Mouse (Mus musculus) forebrain, embryonic 14.5 days (tissue): ENCODE measurements around the gene Smurf2. TPM values are rescaled to one million over a fixed set of nuclear protein-coding genes. Genes with fewer than 3 reads are reported as not detected.

ENCODE experiments used
- ATAC-seq: fragments of 200-750 bp; cut with Nextera tagmentation; 2 replicates; pipeline ENCODE4 v1.8.0; 2017; ENCODE audit warnings: mild to moderate bottlenecking, moderate library complexity
- DNase-seq: peaks from one replicate; pipeline ENCODE4 v3.0.0-alpha.2; 2015; ENCODE audit warnings: low spot score
- H3K27ac ChIP-seq: fragments of 300-500 bp; sonication (generic); 2 replicates; pipeline ENCODE4 v1.5.1; 2014; ENCODE audit warnings: low read depth, mild to moderate bottlenecking, control low read depth, low read length, moderate library complexity
- H3K27me3 ChIP-seq: fragments of 300-500 bp; sonication (generic); replicated peaks from 2 replicates; pipeline ENCODE4 v1.6.1; 2014; ENCODE audit warnings: low read length, control low read depth, mixed read lengths; ENCODE audit not compliant: control insufficient read depth, insufficient read depth
- H3K36me3 ChIP-seq: fragments of 300-500 bp; sonication (generic); 2 replicates; pipeline ENCODE4 v1.6.1; 2014; ENCODE audit warnings: low read length, control low read depth; ENCODE audit not compliant: control insufficient read depth, insufficient read depth
- H3K4me1 ChIP-seq: fragments of 300-500 bp; sonication (generic); 2 replicates; pipeline ENCODE4 v1.6.1; 2014; ENCODE audit warnings: antibody characterized with exemption, low read length, control low read depth; ENCODE audit not compliant: control insufficient read depth, insufficient read depth
- H3K4me2 ChIP-seq: fragments of 300-500 bp; sonication (generic); 2 replicates; pipeline ENCODE4 v1.6.1; 2014; ENCODE audit warnings: mild to moderate bottlenecking, control low read depth, low read length
- H3K4me3 ChIP-seq: fragments of 300-500 bp; sonication (generic); 2 replicates; pipeline ENCODE4 v1.5.1; 2014; ENCODE audit warnings: low read depth, low read length, control low read depth
- H3K9ac ChIP-seq: fragments of 300-500 bp; sonication (generic); 2 replicates; pipeline ENCODE4 v1.6.1; 2014; ENCODE audit warnings: mild to moderate bottlenecking, low read length, control low read depth, moderate library complexity
- H3K9me3 ChIP-seq: fragments of 300-500 bp; sonication (generic); replicated peaks from 2 replicates; pipeline ENCODE4 v1.6.1; 2016; ENCODE audit warnings: low read length, control low read depth, mixed read lengths; ENCODE audit not compliant: control insufficient read depth
- whole genome bisulfite sequencing: fragments of 180-500 bp; shearing (Covaris S2); extraction: QIAGEN DNeasy Blood & Tissue Kit; methylation state at CpG from one replicate; pipeline ENCODE4 v1.1.7; 2014; 5-methylcytosine and 5-hydroxymethylcytosine counted together
- polyA plus RNA-seq: library from polyadenylated mRNA; unstranded; fragments of >200 nt; fragmentation: Nextera tagmentation; extraction: Ambion mirVana; gene quantifications from 2 replicates; pipeline ENCODE4 v1.2.1, GENCODE M21; 2014

Gene Smurf2
- polyA plus RNA-seq, 1 experiment from 2014 or later: 20.0 TPM

DNA sequence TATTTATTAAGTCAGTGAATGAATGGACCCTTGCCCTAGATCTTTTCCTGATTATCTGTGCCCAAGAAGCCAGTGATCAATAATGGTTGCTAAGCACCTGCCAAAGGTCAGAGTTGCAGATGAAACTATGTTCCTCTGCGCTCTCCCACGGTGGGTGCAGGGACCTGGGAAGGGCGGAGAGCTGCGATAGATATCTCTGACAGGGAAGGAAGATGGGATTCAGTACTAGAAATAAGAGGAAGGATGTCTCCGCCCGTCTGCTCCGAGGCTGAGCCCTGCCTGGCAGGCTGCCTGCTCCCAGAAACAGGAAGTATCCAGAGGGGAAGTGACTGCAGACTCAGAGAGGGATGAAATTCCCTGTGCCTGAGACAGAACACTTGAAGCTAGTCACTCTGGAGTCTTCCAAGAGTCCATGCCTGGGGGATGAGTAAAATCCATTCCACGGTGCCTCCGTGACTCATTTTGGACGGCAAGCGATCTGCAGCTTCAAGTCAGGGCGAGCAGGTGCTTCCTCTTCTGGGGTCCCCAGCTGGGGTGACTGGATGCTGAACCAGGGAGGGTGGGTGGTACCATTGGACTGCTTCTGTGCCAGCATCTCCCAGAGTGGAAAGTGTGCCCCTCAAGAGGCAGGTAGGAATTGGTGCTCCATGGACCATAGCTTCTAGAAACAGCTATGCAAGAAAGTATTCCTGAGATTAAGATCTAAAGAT lies 36.9 kb upstream of the Smurf2 start:
- no peak for DNase-seq
- WGBS: 84% methylated on average over 12 of the region's 12 CpGs
- Histone ChIP-seq H3K4me1 (no peaks in the 10 kb centered on the region), H3K27me3 (no peaks in the 10 kb centered on the region), H3K9ac (no peak overlapping the region), H3K27ac (no peak overlapping the region), H3K4me3 (no peak overlapping the region), H3K4me2 (no peak overlapping the region), H3K9me3 (no peaks in the 10 kb centered on the region), H3K36me3 (no peaks in the 10 kb centered on the region)
- no peak for ATAC-seq

DNA sequence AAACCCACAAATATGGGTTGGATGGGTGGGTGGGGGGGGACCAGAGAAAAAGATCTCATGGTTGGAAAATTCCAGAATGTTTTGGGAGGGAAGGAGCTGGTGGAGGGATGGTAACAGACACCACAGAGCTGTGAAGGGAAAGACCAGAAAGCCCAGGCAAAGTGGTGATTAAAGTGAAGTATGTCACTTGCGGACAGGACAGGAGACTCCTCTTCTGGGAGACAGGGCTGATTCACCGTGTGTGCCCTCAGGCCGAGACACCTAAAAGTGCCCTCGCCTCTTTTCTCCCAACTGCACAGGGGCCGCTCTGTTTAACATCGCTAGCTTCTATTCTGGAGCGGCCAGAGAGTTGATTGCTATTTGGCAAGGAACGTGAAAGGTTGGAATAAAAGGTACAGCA lies 34.1 kb upstream of the Smurf2 start:
- H3K4me3 ChIP-seq: no peak overlapping the region
- no peak for DNase-seq
- H3K27me3 ChIP-seq: no peaks in the 10 kb centered on the region
- H3K9ac ChIP-seq: no peak overlapping the region
- no peaks in the 10 kb centered on the region for H3K36me3 ChIP-seq
- no peak for ATAC-seq
- 68% methylated on average over 8 of the region's 8 CpGs for WGBS
- H3K4me2 ChIP-seq: no peak overlapping the region
- no peaks in the 10 kb centered on the region for H3K4me1 ChIP-seq
- H3K27ac ChIP-seq: no peak overlapping the region
- no peaks in the 10 kb centered on the region for H3K9me3 ChIP-seq

DNA sequence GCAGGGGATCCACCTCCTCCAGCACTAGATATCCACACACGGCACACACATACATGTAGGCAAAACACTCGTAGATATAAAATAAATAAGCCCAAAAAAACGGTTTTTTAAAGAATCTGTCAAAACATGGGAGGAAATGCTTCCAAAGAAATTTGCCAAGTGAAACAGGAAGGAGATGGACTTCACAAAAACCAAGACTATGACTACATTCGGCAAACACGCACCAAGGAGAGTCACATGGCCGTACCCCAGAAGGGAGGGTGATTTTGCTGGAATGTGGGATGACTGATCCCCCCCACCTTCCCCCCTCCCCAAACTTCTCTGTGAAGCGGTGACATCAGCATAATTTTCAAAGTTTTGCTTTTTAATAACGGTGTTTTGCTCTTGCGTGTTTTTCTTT lies 33.6 kb upstream of the Smurf2 start:
- ATAC-seq: no peak
- Histone ChIP-seq H3K4me3 (no peak overlapping the region), H3K27me3 (no peaks in the 10 kb centered on the region), H3K4me1 (no peaks in the 10 kb centered on the region), H3K4me2 (no peak overlapping the region), H3K27ac (no peak overlapping the region), H3K36me3 (no peaks in the 10 kb centered on the region), H3K9me3 (no peaks in the 10 kb centered on the region), H3K9ac (no peak overlapping the region)
- DNase-seq: no peak
- WGBS: 82% methylated on average over 9 of the region's 9 CpGs

- H3K27ac ChIP-seq: no peak overlapping the region
- no peaks in the 10 kb centered on the region for H3K9me3 ChIP-seq
- H3K36me3 ChIP-seq: no peaks in the 10 kb centered on the region
- DNase-seq (no peak), ATAC-seq (no peak)
- H3K4me1 ChIP-seq: no peaks in the 10 kb centered on the region
- H3K4me3 ChIP-seq: no peak overlapping the region
- no peak overlapping the region for H3K9ac ChIP-seq
- no peak overlapping the region for H3K4me2 ChIP-seq
- H3K27me3 ChIP-seq: no peaks in the 10 kb centered on the region
- 89% methylated on average over 5 of the region's 5 CpGs for WGBS
Measured at GRCm38 (mm10) chr11:106937306-106937705, 16.8 kb upstream of the Smurf2 start.

- Histone ChIP-seq H3K9me3 (no peaks in the 10 kb centered on the region), H3K9ac (no peak overlapping the region), H3K27ac (no peak overlapping the region), H3K36me3 (no peaks in the 10 kb centered on the region), H3K4me2 (no peak overlapping the region), H3K27me3 (no peaks in the 10 kb centered on the region), H3K4me1 (no peaks in the 10 kb centered on the region), H3K4me3 (no peak overlapping the region)
- ATAC-seq (no peak), DNase-seq (no peak)
- WGBS: 85% methylated on average over 9 of the region's 9 CpGs
Measured at GRCm38 (mm10) chr11:106930366-106930765, 9.9 kb upstream of the Smurf2 start.

GRCm38 (mm10) chr11:106928935-106929334 lies 8.4 kb upstream of the Smurf2 start:
- DNase-seq: no peak

DNA sequence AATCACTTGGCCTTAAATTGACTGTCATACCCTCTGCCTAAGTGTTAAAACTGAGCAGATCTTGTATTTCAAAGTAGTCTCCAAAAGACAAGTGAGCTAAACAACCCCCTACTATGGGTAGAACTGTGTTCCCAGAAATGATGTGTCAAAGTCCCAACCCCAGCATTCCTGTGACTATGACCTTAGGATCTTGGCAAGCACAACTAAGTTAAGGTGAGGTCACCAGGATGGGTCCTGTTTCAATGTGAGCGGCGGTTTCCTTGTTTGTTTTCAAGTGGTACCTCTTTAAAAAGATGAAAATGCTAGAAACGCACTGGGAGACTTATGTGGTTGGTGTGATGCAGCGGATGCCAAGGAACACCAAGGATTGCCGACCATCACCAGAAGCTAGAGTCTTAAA lies 7.4 kb upstream of the Smurf2 start:
- WGBS: 96% methylated on average over 5 of the region's 5 CpGs
- H3K4me2 ChIP-seq: no peak overlapping the region
- H3K9me3 ChIP-seq: no peaks in the 10 kb centered on the region
- ATAC-seq (no peak), DNase-seq (no peak)
- no peaks in the 10 kb centered on the region for H3K4me1 ChIP-seq
- no peaks in the 10 kb centered on the region for H3K27me3 ChIP-seq
- no peak overlapping the region for H3K9ac ChIP-seq
- H3K27ac ChIP-seq: no peak overlapping the region
- no peak overlapping the region for H3K4me3 ChIP-seq
- no peaks in the 10 kb centered on the region for H3K36me3 ChIP-seq

More at GRCm38 (mm10) chr11:106928935-106929334, 8.4 kb upstream of the Smurf2 start:
- Histone ChIP-seq H3K4me1 (no peaks in the 10 kb centered on the region), H3K27ac (no peak overlapping the region), H3K9me3 (no peaks in the 10 kb centered on the region), H3K27me3 (no peaks in the 10 kb centered on the region), H3K4me2 (no peak overlapping the region), H3K9ac (no peak overlapping the region), H3K36me3 (no peaks in the 10 kb centered on the region), H3K4me3 (no peak overlapping the region)
- 53% methylated on average over 2 of the region's 2 CpGs for WGBS
- ATAC-seq: no peak

GRCm38 (mm10) chr11:106927226-106927625 lies 6.7 kb upstream of the Smurf2 start:
- H3K9ac ChIP-seq: no peak overlapping the region
- no peak overlapping the region for H3K4me3 ChIP-seq
- no peak overlapping the region for H3K4me2 ChIP-seq
- DNase-seq: no peak
- 92% methylated on average over 5 of the region's 5 CpGs for WGBS
- H3K36me3 ChIP-seq: no peaks in the 10 kb centered on the region
- ATAC-seq: no peak
- no peaks in the 10 kb centered on the region for H3K4me1 ChIP-seq
- H3K27me3 ChIP-seq: no peaks in the 10 kb centered on the region
- H3K9me3 ChIP-seq: no peaks in the 10 kb centered on the region
- H3K27ac ChIP-seq: no peak overlapping the region

GRCm38 (mm10) chr11:106926732-106927131 lies 6.2 kb upstream of the Smurf2 start:
- Histone ChIP-seq H3K4me3 (no peak overlapping the region), H3K27me3 (no peaks in the 10 kb centered on the region), H3K4me2 (no peak overlapping the region), H3K9me3 (no peaks in the 10 kb centered on the region), H3K27ac (no peak overlapping the region), H3K9ac (no peak overlapping the region), H3K36me3 (no peaks in the 10 kb centered on the region), H3K4me1 (no peaks in the 10 kb centered on the region)
- DNase-seq (no peak), ATAC-seq (no peak)
- 78% methylated on average over 4 of the region's 4 CpGs for WGBS
